Mouse (Mus musculus): ENCODE data around the gene Sfrp5. TPM values are rescaled to one million over a fixed set of nuclear protein-coding genes. Genes with fewer than 3 reads are reported as not detected.

Sfrp5 gene
- polyA plus RNA-seq (2015; fragmentation: Nextera tagmentation; extraction: Ambion mirVana) = 0.21 and 0.36 TPM in 2 replicates

DNA sequence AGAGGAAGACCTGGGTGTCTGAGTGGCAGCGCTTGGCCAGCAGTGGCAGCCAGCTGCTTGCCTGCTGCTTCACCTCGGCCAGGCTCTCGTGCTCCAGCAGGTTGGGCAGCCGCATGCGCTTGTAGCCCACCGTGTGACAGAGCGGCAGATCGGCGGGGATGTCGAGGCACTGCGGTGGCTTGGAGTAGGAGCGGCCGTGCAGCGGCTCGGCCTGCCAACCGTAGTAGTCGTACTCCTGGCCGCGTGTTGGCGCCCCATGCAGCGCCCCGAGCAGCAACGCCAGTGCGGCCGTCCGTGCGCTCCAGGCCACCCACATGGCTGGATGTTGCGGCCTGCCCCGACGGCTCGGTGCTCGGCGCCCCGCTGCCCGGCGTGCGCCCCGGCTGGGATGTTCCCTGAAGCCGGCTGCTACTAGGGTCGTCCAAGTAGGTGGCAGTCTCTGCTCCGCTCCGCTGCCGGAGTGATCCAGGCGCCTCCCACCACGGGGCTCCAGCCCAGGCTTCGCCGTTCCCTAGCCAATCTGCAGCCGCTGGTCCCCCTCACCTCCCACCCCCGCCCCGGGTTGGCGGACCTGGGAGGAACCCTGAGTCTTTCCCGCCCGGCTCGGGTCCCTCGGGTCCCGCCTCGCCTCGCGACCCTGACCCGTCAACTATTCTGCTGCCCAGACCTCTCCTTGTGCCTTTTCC is at the start of gene Sfrp5:
Gene Sfrp5, minus strand, starts transcription at position 557 of the 686 bp plus-strand sequence.
- peaks cover 37% of the 10 kb centered on the region for H3K27me3 ChIP-seq (ENCODE audit: insufficient read depth, low read length)
- H3K4me3 ChIP-seq (replicated peaks; ENCODE audit: low read depth, low read length) = peak within 1 kb of the TSS; percentile 8; the same call in 1 of the 2 replicates
- no peak within 1 kb of the TSS for H3K9ac ChIP-seq (ENCODE audit: low read depth, low read length)
- no peaks in the 10 kb centered on the region for H3K36me3 ChIP-seq (ENCODE audit: insufficient read depth, low read length)
- WGBS = under 1% methylated on average over 59 of the region's 60 CpGs
- no peaks in the 10 kb centered on the region; the same call in 1 of the 2 replicates for H3K4me1 ChIP-seq (replicated peaks; ENCODE audit: insufficient read depth, low read length)
- H3K9me3 ChIP-seq (replicated peaks; ENCODE audit: low read length) = no peaks in the 10 kb centered on the region
- no peak within 1 kb of the TSS for H3K27ac ChIP-seq
- DNase-seq (ENCODE audit: low spot score) (no peak), ATAC-seq (replicated peaks; ENCODE audit: low FRiP score, low read depth) (no peak)
- H3K4me2 ChIP-seq (ENCODE audit: low read length) = peak within 1 kb of the TSS; percentile 27; the same call in 1 of the 2 replicates
- TF ChIP-seq CTCF (IDR thresholded peaks at IDR 0.05; ENCODE audit: low read depth) = no peak

DNA sequence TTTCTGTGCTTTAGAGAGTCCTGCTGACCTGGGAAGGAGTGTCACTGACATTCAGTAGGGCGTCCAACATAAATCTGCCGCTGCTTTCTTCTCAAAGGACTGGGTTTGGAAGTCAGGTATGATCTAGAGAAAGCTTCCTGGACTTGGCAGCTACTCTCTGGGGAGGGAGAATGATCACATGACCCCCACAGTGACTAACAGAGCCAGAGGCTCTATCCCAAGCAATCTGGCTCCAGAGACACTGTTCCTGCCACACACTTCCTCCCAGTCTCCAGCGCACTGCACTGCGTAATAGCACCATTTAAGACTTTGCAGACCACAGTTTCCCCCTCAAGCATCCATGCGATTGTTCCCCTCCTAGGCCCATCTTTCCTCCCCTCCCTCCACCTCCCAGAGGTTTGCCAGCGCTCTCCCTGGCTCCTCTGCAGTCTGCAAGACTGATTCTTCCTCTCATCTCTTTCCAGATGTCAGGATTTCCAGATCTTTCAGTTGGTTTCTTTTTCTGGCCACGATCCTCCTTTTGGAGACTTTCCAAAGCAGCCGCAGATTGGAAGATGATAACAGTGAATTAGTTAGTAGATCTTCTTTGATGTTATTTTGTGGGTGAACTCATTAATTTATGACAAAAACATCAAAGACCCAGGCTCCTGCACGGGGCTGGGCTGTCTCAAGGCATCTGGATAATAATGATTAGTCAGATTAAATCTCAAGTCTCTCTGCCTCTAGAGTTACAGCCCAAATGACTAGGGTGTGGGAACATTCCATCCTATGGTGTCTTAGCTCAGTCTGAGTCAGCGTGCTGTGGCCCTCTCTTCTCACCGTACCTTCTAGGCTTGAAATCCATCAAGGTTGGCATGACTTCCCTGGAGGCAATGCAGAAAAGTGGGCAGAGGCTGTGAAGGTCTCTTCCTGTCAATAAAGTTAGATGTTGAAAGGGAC is 48.2 kb upstream of the Sfrp5 start:
- Histone ChIP-seq H3K4me1 (replicated peaks; ENCODE audit: insufficient read depth, low read length) (0 out of 2 replicates have a peak, but pooled peaks cover 1% of the 10 kb centered on the region), H3K36me3 (ENCODE audit: insufficient read depth, low read length) (no peaks in the 10 kb centered on the region), H3K4me3 (replicated peaks; ENCODE audit: low read depth, low read length) (no peak overlapping the region), H3K4me2 (ENCODE audit: low read length) (no peak overlapping the region), H3K27ac (no peak overlapping the region), H3K9me3 (replicated peaks; ENCODE audit: low read length) (no peaks in the 10 kb centered on the region), H3K9ac (ENCODE audit: low read depth, low read length) (no peak overlapping the region), H3K27me3 (ENCODE audit: insufficient read depth, low read length) (peaks cover 5% of the 10 kb centered on the region; the same call in 1 of the 2 replicates)
- 59% methylated on average over 11 of the region's 11 CpGs for WGBS
- DNase-seq (ENCODE audit: low spot score) (no peak), ATAC-seq (replicated peaks; ENCODE audit: low FRiP score, low read depth) (no peak)
- no peak for TF ChIP-seq CTCF (IDR thresholded peaks at IDR 0.05; ENCODE audit: low read depth)

DNA sequence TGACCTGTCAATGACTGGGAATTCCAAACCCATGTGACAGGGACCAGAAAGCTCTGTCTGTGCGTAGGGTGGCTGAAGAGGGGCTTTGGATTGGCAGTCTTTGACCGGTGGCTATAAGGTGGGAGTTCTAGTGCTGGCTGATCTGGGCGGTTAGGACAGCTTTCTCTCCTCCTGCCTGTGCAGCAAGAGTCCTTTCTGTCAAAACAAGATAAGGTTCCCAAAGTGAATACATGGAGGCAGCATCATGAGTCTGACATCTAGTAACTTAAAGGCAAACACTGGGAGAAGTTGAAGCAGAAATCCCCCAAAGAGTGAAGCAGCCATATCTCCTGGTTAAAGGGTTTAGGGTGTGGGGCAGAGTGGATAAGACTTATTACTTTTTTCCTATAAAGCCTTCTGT is 45.5 kb upstream of the Sfrp5 start, which contains the start of gene Golga7b:
Gene Golga7b, plus strand, starts transcription at position 56 of the 400 bp plus-strand sequence.
- TF ChIP-seq CTCF (IDR thresholded peaks at IDR 0.05; ENCODE audit: low read depth) = no peak
- H3K9ac ChIP-seq (ENCODE audit: low read depth, low read length) = no peak within 1 kb of the TSS
- H3K4me3 ChIP-seq (replicated peaks; ENCODE audit: low read depth, low read length) = no peak within 1 kb of the TSS
- ATAC-seq (replicated peaks; ENCODE audit: low FRiP score, low read depth) (no peak), DNase-seq (ENCODE audit: low spot score) (no peak)
- no peaks in the 10 kb centered on the region for H3K4me1 ChIP-seq (replicated peaks; ENCODE audit: insufficient read depth, low read length)
- 85% methylated on average over 3 of the region's 3 CpGs for WGBS
- H3K9me3 ChIP-seq (replicated peaks; ENCODE audit: low read length) = no peaks in the 10 kb centered on the region
- no peak within 1 kb of the TSS for H3K4me2 ChIP-seq (ENCODE audit: low read length)
- no peak within 1 kb of the TSS for H3K27ac ChIP-seq
- H3K27me3 ChIP-seq (ENCODE audit: insufficient read depth, low read length) = no peaks in the 10 kb centered on the region
- H3K36me3 ChIP-seq (ENCODE audit: insufficient read depth, low read length) = no peaks in the 10 kb centered on the region

DNA sequence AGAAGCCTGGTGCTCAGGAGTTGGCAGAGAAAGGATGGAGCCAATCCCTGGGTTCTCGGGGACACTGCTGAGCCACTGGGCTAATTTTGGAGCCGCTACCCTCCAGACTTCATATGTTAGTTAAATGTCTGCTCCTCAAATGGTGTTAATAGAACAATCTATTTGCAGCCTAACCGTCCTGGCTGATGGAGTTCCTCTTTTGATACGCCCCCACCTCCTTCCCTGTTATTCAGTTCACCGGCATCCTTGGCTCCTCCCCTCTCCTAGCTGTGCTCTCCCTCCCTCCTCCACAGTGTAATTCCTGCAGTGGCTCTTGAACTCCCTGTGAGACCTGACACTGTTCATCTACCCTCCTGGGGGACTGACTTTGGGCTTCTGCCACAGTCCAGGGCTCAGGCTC is 44.6 kb upstream of the Sfrp5 start:
- no peak overlapping the region for H3K4me2 ChIP-seq (ENCODE audit: low read length)
- H3K4me1 ChIP-seq (replicated peaks; ENCODE audit: insufficient read depth, low read length) = no peaks in the 10 kb centered on the region
- no peak for DNase-seq (ENCODE audit: low spot score)
- no peak overlapping the region for H3K9ac ChIP-seq (ENCODE audit: low read depth, low read length)
- no peak for ATAC-seq (replicated peaks; ENCODE audit: low FRiP score, low read depth)
- TF ChIP-seq CTCF (IDR thresholded peaks at IDR 0.05; ENCODE audit: low read depth) = no peak
- H3K4me3 ChIP-seq (replicated peaks; ENCODE audit: low read depth, low read length) = no peak overlapping the region
- 46% methylated on average over 5 of the region's 5 CpGs for WGBS
- no peaks in the 10 kb centered on the region for H3K27me3 ChIP-seq (ENCODE audit: insufficient read depth, low read length)
- H3K36me3 ChIP-seq (ENCODE audit: insufficient read depth, low read length) = no peaks in the 10 kb centered on the region
- H3K9me3 ChIP-seq (replicated peaks; ENCODE audit: low read length) = no peaks in the 10 kb centered on the region
- no peak overlapping the region for H3K27ac ChIP-seq

DNA sequence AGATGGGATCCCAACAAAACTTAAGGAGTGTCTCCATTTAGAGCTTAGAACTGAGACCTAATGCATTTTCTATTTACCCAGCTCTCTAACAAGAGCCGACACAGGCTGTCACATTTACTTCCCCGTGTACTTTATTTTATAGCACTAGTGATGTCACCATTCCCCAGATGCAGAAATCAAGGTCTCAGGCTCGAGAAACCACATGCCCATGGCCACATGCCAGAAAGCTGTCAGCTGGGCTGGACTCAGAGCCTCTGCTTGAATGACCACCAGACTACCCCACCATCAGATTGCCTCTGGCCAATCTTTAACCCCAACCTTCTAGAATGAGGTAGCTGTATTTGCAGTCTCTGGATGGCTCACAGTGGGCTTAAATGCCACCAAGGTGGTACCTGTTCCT is 41.3 kb upstream of the Sfrp5 start:
- TF ChIP-seq CTCF (IDR thresholded peaks at IDR 0.05; ENCODE audit: low read depth) = no peak
- H3K27me3 ChIP-seq (ENCODE audit: insufficient read depth, low read length) = no peaks in the 10 kb centered on the region
- no peaks in the 10 kb centered on the region for H3K9me3 ChIP-seq (replicated peaks; ENCODE audit: low read length)
- no peak overlapping the region for H3K9ac ChIP-seq (ENCODE audit: low read depth, low read length)
- H3K4me3 ChIP-seq (replicated peaks; ENCODE audit: low read depth, low read length) = no peak overlapping the region
- DNase-seq (ENCODE audit: low spot score) = no peak
- no peak overlapping the region for H3K27ac ChIP-seq
- no peak overlapping the region for H3K4me2 ChIP-seq (ENCODE audit: low read length)
- ATAC-seq (replicated peaks; ENCODE audit: low FRiP score, low read depth) = no peak
- H3K36me3 ChIP-seq (ENCODE audit: insufficient read depth, low read length) = no peaks in the 10 kb centered on the region
- no peaks in the 10 kb centered on the region for H3K4me1 ChIP-seq (replicated peaks; ENCODE audit: insufficient read depth, low read length)
- WGBS = 42% methylated on average over 3 of the region's 3 CpGs

DNA sequence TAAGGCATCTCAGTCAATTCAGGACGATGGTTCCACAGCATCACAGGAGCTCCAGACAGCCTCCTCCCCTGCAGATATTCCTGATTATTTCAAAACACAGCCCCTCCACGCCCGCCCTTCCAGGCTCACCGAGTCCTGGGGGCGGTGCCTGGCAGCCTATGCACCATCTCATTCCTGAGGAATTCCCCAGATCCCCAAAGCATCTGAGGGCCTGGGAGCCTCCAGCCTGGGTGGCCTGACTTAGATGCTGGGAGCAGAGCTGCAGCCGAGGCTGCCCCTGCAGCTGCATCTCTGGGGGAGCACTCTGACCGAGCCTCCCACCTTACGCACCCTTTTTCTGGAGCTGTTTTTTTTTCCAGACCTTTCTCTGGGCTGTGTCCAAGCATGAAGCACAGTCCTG is 38.8 kb upstream of the Sfrp5 start:
- no peaks in the 10 kb centered on the region for H3K4me1 ChIP-seq (replicated peaks; ENCODE audit: insufficient read depth, low read length)
- no peak for TF ChIP-seq CTCF (IDR thresholded peaks at IDR 0.05; ENCODE audit: low read depth)
- H3K4me2 ChIP-seq (ENCODE audit: low read length) = no peak overlapping the region
- H3K4me3 ChIP-seq (replicated peaks; ENCODE audit: low read depth, low read length) = no peak overlapping the region
- H3K27me3 ChIP-seq (ENCODE audit: insufficient read depth, low read length) = no peaks in the 10 kb centered on the region
- no peak overlapping the region for H3K27ac ChIP-seq
- DNase-seq (ENCODE audit: low spot score) (no peak), ATAC-seq (replicated peaks; ENCODE audit: low FRiP score, low read depth) (no peak)
- H3K9me3 ChIP-seq (replicated peaks; ENCODE audit: low read length) = no peaks in the 10 kb centered on the region
- H3K9ac ChIP-seq (ENCODE audit: low read depth, low read length) = no peak overlapping the region
- H3K36me3 ChIP-seq (ENCODE audit: insufficient read depth, low read length) = no peaks in the 10 kb centered on the region
- WGBS = 36% methylated on average over 8 of the region's 8 CpGs
